Mouse (Mus musculus) left cerebral cortex, postnatal 4 days (tissue): ENCODE measurements around the gene Dnajb11. TPM values are rescaled to one million over a fixed set of nuclear protein-coding genes. Genes with fewer than 3 reads are reported as not detected.

Experiments
- DNase-seq: peaks from one replicate; pipeline ENCODE4 v3.0.0-alpha.2; 2022
- intact Hi-C: fragments of 180-260 bp; cut with DNase I; formaldehyde crosslinking; loops from one replicate; pipeline ENCODE4 v1.15.1; 2025
- total RNA-seq, 2 experiments: library from RNA; stranded (reverse); gene quantifications; 2 replicates each; pipeline ENCODE4 v1.2.3; 2021

The Dnajb11 gene
- total RNA-seq = 10 to 100 TPM; 59.3 to 61.4 TPM

DNA sequence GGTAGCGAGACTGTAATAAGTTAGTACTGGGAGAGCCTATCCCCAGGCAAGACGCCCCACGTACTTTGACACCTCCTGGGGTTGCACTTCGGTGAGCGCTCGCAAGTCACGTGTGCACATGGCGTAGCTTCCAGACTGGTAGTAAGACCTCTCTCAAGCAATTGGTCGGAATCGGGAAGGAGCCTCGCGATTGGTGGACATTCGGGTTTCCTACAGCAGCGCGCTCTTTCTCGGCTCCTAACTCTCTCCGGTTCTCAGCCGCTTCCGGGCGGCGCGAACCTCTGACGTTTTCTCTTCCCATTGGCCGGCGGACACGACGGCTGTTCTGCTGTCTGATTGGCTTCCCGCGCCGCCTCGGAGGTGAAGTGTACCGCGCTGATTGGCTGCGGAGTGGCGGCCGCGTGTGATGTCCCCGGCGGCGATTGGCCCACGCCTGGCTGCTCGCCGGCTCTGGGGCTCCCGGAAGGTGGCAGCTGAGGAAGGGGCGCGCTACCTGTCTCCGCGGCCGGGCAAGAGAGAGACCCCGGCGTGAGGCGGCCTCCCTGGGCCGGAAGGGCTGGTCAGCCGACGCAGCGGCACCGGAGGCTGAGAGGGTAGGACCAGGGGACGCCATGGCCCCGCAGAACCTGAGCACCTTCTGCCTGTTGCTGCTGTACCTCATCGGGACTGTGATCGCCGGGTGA lies at the start of gene Dnajb11, which contains the start of gene Tbccd1:
TSS of gene Dnajb11 (plus strand) at position 415 of the 683 bp plus-strand sequence.
TSS of gene Tbccd1 (minus strand) at position 239 of the 683 bp plus-strand sequence.
- DNase-seq = peak; percentile 98
- intact Hi-C loops = no loop called here

- intact Hi-C loops = no loop called here
- no peak for DNase-seq
These were observed 46.2 kb upstream of the Dnajb11 start, which contains the start of gene Crygs for GRCm38 (mm10) chr16:22811477-22811876. Gene Crygs (minus strand): TSS chr16:22811577.

DNA sequence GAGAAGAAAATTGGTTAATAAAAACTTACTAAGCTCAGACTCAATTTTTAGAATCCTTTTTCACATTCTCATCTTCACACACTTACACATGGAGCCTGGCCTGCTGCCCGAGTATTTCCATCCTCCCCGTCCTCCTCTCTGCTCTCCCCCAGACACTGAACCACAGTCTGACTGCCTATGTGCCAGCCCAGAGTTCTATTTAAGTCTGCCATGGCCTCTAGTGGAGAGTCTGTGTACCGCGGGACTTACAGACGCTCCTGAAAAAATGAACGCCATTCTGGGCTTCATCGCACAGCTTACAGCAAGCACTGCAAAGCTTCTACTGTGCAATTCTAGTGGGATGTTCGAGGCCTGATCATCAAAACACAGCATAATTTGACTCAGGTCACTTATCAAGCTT lies 36.9 kb upstream of the Dnajb11 start:
- intact Hi-C loops = no loop called here
- no peak for DNase-seq

GRCm38 (mm10) chr16:22832932-22833525 lies 24.6 kb upstream of the Dnajb11 start:
- intact Hi-C loops = no loop called here
- no peak for DNase-seq

DNA sequence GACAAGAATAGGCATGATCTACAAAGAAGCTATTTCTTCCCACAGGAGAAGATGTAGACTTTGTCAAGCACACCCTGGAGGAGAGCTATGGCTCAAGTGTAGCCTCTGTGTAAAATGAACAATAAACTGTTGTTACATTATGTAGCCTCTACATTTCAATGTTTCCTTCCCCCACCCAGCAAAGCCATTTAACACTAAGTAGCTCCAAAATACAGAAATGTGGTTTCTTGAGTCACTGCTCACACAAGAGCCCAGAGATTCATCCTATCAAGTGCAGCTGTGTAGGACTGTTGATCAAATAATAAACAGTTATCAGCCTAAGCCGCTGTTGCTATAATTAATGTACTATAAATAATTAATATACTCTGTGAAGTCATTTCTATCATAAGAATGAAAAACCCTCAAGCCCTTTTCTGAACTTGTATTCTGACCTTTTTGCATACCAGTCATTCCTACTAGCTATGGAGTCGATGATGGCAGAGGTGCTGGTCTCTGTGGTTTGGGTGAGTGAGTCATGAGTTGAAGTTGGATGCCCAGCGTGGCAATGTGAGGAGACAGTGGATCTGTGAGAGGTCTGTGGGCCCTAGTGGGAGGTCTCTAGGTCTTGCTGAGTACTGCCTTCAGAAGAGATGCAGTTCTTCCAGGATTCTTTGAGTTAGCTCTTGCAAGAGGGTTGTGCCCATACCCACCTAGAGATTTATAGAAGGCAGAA lies 18.3 kb upstream of the Dnajb11 start:
- no peak for DNase-seq
- intact Hi-C loops = no loop called here

DNA sequence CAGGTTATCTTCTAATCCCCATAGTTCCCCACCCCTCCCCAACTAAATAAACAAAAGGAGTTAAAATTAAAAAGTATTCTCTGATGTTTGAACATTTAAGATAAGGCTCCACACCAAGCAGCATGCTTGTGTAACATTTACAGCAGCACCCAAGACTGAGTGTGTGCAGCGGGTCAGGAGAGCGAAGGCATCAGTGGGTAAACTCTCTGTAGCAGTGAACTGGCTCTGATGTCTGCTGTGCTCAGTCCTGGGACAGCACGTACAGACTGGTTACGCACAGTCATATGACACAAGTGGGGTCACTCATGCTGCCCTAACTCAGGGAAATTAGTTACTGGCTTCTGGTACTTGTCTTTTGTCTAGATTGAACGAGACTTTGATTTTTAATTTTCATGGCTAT lies 14.8 kb upstream of the Dnajb11 start:
- DNase-seq = no peak
- intact Hi-C loops = no loop called here

- intact Hi-C loops = no loop called here
These were observed 13.4 kb upstream of the Dnajb11 start for GRCm38 (mm10) chr16:22844061-22844801.

GRCm38 (mm10) chr16:22844834-22845233 lies 12.8 kb upstream of the Dnajb11 start:
- intact Hi-C loops = no loop called here
- no peak for DNase-seq

More at GRCm38 (mm10) chr16:22844061-22844801, 13.4 kb upstream of the Dnajb11 start:
- peak; percentile 89 for DNase-seq

DNA sequence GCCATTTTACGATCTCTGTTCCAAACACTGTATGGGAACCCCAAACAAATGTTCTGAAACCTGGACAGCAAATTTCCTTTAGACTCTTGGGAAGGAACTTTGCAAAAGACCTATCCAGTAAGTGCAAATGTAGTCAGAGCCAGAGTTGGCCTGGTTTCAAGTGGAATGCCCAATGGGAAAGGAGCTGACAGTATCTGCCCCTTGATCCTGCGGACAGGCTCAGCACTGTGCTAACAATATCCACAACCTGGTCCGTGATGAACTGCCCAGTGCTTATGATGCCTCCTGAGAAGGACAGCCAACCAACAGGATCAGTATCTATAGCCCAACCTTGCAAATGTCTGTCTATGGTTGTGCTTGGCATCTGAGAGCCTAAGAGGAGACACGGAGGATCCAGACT lies 12.2 kb upstream of the Dnajb11 start:
- DNase-seq = no peak
- intact Hi-C loops = no loop called here

GRCm38 (mm10) chr16:22847686-22848085 lies 10.0 kb upstream of the Dnajb11 start:
- intact Hi-C loops = no loop called here
- DNase-seq = no peak

GRCm38 (mm10) chr16:22848331-22848730 lies 9.3 kb upstream of the Dnajb11 start:
- DNase-seq = no peak
- intact Hi-C loops = no loop called here

DNA sequence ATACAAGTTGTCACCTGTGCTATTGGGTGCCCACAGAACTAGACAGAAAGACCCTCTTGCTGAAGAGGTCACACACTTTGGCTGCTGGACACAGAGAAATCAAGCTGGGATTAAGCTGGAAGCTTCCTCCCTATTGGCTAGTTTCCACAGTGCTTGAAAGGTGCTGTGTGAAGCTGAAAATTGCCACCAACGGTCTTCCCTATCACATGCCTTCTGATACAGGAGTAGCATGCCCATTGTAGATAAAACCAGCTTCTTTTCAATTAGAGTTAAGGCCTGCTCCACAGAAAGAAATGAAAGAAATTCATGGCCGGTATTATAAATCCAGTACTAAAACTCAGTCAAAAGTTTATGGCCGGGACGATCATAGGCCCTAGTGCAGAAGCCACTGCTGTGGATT lies 4.9 kb upstream of the Dnajb11 start:
- intact Hi-C loops = no loop called here
- no peak for DNase-seq

- DNase-seq = no peak
- intact Hi-C loops = no loop called here
These were observed 872 bp upstream of the Dnajb11 start for GRCm38 (mm10) chr16:22856773-22857172.

DNA sequence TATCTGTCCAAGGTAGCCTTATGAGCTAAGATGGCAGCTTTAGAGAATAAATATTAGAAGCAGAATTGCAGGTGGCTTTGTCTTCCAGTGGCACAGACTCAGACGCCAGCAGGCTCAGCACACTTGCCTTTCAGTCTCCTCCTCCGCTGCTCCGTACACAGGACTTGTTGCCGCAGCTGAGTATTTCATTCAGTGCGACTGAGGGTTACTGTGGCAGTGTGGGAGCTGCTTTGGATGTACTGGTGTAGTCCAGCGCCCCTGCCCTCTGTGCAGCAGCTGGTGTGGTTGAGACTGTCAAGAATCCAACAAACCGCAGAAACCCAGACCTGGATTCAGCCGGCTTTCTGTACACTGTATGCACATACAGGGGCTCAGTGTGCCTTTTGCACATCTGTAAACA lies 14.8 kb downstream of the Dnajb11 start:
- intact Hi-C loops = no loop called here
- no peak for DNase-seq

GRCm38 (mm10) chr16:22873369-22873768 lies 15.7 kb downstream of the Dnajb11 start:
- no peak for DNase-seq
- intact Hi-C loops = no loop called here

- intact Hi-C loops = loop anchor here (5.0 kb wide), 2 partner anchors 171 to 261 kb away; no protein-coding TSS in a partner anchor
- peak; percentile 27 for DNase-seq
These were observed 18.8 kb downstream of the Dnajb11 start for GRCm38 (mm10) chr16:22876218-22877043.

- intact Hi-C loops = loop anchor here (5.0 kb wide), 2 partner anchors 169 to 259 kb away; no protein-coding TSS in a partner anchor
- DNase-seq = peak; percentile 59
These were observed 20.2 kb downstream of the Dnajb11 start for GRCm38 (mm10) chr16:22877660-22878390.

- DNase-seq = no peak
- intact Hi-C loops = loop anchor here (5.0 kb wide), 2 partner anchors 169 to 259 kb away; no protein-coding TSS in a partner anchor
These were observed 21.1 kb downstream of the Dnajb11 start for GRCm38 (mm10) chr16:22878716-22879115.

GRCm38 (mm10) chr16:22879945-22880595 lies 22.4 kb downstream of the Dnajb11 start:
- intact Hi-C loops = loop anchor here (5.0 kb wide), 2 partner anchors 167 to 257 kb away; no protein-coding TSS in a partner anchor
- DNase-seq = no peak
